Mouse (Mus musculus): ENCODE measurements around the gene Sgms1. TPM values are rescaled to one million over a fixed set of nuclear protein-coding genes. Genes with fewer than 3 reads are reported as not detected.
A peak's percentile ranks its signal among the peaks of the same experiment; 100 is the strongest.

Gene Sgms1
- total RNA-seq, 2 experiments from 2014 or later, result 55.3 to 63.9 TPM

DNA sequence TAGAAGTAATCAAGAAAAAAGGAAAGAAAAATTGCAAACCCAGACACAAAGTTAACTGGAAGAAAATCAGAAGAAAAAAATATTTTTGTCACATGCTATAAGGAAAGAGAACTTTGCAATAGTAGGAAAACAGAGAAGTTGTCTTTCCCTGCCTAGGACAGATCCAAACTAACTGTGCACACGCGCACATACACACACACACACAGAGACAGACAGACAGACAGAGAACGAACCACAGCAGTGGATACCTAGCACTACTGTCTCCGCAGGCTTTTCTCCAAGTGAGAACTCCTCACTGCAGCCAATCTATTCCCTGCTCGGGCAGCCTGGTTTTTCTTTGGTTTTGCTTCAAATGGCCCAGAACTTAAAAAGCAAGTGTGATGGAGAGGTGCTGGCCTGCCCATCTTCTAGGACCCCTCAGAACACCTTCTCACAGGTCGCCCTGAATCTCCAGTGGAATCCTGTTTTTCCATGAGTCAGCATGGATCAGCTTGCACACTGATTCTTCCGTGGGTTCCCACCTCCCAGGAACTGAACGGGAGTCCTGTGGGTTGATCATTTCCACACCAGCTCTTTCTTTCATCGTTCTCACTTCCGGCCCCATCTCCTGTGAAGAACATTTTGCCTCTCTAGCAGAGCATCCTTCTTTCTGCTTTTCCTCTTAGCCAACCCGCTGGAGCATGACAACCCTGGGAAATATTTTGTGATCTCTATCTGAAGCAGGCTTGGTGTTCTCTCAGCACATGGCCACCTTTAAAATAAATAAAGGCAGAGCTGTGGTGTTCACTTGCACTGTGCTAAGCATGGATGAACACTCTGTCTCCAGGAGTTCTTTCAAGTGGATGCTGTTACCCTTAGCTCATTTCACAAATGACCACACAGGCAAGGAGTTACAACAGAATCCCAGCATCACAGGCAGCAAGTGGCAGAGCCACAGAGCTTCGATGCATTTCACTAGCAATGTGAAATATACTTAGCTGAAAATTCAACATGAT is 96.4 kb downstream of the Sgms1 start:
- DNase-seq, result peak in 1 of 2 experiments; percentile 55

DNA sequence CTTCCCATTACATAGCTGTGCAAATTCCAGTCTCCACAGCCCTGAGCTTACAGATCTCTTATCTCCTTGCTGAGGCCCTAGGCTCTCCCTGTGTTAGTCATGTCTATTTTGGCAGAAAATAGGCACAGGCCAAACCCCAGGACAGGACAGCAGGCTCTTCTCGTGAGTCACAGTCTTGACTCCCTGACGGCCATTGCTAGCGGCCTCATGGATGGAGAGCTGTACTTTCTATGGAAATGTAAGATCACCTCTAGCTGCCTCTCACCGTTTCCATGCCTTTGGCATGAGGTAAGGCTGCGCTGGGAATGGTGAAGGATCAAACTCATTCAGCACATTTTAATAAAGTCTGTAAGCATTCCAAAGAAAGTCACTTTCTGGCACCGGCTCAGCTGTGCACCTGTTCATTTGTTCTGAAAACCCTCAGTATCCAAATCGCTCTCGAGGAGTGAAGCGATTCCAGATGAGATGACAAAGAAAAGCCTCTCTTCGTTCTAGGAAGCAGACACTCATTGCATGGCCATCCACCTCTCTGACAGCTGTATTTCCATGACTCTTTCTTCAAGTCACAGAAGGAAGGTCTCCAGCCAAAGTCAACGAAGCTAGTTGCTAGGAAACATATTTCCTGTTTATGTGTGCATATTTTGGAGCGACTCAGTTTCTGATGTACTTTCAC is 97.3 kb downstream of the Sgms1 start:
- peak; percentile 75 to 85 for DNase-seq

DNA sequence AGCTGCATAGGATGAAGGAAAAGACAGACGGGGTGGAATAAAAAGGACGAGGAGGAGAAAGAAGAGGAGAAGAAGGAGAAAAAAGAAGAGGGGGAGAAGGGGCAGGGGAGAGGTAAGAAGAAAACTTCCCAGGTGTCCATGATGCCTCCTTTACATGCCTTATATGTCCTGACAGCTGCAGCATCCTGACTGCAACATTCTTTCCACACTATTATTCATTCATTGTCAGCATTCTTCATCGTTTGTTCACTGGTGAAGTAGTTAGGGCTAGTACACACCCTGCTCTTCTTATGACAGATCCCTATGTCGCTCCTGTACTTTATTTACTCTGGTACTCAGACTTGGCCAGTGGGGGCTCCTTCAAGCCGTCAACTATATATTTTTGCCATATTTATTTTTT is 98.4 kb downstream of the Sgms1 start:
- DNase-seq, result no peak

DNA sequence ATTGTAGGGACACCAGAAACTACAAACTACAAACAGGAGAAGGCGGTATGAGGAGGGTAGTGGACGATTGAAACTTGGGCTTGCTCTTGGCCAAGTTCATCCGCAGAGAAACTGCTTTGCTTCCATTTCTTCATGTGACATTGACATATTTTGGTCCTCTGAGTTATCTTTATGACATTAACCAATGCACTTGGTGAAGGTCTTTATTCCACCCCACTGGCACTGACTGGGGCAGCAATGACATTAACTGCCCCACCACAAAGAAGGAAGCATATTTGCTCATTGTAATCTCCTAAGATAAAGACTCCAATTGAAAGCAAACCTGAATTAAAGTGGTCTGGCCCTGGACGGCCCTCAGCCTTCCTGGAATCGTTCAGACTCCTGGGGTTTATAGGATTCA is 100.6 kb downstream of the Sgms1 start:
- no peak for DNase-seq

DNA sequence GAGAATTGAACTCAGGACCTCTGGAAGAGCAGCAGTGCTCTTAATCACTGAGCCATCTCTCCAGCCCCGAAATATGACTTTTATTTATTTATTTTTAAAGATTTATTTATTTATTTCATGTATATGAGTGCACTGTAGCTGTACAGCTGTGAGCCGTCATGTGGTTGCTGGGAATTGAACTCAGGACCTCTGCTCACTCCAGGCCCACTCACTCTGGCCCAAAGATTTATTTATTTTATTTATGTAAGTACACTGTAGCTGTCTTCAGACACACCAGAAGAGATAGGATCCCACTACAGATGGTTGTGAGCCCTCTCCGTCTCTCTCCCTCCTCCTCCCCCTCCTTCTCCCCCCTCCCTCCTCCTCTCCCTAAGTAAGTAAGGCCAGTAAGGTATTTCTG is 101.7 kb downstream of the Sgms1 start:
- no peak for DNase-seq

DNA sequence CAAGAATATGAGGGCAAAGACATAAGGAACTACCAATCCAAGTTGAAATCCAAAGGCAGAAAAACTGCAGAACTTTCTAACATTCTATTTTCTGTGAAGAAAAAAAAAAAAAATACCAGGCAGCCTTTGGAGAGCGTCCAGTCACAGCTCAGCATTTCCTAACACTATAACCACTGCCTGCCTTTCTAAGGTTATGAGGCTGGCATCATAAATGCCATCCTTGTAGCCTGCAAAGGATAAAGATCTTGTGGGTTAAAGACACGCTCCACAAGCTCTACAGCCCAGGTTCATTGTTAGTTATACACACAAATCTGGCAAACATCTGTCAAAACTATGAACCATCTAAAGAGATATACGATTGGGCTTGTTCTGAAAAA is 104.1 kb downstream of the Sgms1 start:
- DNase-seq, result no peak

DNA sequence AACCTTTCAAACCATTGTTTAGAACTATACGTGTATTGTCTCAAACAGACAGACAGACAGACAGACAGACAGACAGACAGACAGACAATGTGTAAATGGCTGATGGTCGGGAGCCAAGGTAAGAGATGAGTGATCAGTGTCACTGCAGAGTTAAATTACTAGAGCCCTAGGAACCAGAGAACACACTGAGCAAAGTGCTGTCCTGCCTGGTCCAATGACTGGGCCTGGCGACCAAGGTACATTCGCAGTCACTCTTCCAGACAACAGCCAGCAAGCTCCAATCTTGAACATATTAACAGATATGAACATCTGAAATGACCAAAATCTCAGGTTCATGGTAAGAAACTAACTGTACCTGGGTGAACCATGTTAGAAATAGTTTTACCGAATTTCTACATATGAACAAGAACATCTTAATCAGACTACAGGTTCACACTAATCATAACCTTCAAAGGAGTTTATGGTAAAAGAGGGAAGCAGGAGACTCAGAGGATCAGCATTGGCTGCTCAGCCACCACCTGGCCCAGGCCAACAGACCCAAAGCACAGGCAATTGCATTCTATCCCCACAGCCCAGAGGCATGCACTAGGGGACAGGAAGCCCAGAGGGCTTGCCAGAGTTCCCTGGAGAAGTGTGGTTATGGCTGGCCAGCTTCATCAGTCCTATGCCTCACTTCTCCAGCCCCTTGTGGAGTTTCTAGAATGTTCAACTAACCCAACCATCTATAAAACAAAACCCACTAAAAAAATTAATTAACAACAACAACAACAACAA is 104.6 kb downstream of the Sgms1 start:
- no peak for DNase-seq

DNA sequence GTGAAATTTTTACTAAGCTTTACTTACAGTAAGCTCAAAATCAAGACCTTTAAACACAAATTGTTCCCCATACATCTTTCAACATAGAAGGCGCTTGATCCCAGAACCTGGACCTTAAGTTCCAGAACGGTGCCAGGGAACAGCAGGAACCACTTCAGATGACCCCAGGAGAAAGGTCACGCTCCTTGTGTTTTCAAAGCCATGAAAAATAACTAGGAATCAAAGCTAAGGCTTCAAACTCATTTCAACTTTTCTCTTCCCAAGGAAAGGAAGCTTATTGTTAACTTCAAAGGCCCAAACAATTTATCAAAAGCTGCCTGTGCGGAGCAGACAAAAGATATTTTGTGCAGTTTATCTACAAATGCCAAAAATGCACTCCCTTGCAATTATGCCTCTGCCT is 107.6 kb downstream of the Sgms1 start:
- no peak for DNase-seq

DNA sequence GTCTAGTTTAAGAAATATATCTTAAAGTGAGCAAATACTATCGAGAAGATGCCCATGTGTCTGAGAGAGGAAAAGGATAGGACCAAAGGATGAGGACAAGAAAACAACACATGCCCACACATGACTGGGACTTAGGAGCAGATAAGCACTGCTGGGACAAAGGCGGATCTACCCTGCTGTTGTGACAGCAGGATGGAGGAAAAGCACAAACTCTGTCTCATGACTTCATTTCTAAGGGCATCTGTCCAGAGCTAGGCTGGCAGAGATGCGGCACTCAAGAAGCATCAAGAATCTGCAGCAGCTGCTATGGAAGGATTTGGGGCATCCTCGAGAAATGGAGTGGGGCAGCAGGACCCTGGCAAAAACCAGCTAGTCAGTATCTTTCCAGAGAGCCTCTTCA is 109.1 kb downstream of the Sgms1 start:
- no peak for DNase-seq

DNA sequence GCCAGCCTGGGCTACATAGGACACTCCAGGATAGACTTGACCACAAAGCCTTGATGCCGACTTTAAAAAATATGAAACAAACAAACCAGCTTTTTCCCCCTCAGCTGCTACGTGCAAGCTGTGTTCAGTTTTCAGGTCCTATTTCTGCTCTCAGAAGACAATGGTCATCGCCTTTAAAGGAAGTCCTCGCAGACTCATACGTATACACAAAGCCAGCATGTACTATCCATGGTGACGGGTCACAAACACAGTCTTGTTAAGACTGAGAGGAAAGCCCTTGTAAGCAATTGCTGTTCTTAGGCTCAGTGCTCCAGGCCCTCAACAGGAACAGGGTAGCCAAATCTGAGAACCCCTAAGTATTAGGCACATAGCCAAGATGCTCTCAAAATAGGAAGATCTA is 110.1 kb downstream of the Sgms1 start:
- DNase-seq, result peak in 1 of 2 experiments; percentile 38

DNA sequence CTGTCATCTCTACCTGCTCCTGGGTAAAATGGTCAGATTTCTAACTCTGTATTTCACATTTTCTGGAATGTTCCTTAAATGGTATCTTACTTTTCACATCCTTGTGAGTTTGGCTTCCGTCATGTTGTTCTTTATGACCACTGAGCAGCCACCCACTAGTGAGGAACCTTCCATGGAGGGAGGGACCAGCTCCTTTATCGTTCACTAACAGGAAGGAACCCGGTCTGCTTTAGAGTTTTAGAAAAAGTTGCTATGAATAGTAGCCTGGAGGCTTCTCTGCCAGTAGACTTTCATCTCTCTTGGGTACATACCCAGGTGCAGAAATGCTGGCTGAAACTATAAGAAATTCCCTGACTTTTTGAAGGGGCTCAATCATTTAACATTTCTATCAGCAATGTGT is 111.6 kb downstream of the Sgms1 start:
- no peak for DNase-seq

DNA sequence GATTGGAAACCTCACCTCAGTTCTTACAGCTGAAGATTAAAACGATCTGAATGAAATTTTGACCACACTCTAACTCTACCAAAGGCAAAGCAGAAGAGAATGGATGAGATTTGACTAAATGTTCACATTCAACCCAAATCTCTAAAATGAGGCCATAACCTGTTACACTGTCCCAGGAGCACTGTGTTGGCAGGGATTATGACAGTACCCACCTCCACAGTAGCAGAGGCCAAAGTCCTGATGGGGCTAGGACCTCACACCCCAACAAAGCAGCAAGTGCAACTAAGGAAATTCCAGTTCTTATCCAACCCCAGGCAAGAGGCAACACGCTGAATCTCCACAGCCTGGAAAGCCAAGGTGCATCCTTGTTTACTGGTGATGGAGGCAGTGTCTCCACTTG is 112.2 kb downstream of the Sgms1 start:
- DNase-seq, result no peak

DNA sequence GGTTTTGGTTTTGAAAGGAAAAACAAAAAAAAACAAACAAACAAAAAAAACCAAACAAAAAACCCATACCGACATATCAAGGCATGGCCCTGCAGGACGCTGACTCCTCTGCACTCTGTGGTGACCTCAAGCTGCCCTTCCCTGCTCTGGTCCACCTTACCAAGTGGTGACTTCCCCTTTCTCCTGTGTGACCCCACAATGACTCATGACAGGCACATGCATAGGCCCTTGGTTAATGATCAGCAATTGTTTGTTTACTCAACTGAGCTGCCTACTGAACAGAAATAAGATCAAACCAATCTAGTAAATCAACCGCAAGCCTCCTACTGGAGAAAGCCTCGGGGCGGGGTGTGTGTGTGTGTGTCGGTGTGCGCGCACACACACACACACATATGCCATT is 112.7 kb downstream of the Sgms1 start:
- no peak for DNase-seq

DNA sequence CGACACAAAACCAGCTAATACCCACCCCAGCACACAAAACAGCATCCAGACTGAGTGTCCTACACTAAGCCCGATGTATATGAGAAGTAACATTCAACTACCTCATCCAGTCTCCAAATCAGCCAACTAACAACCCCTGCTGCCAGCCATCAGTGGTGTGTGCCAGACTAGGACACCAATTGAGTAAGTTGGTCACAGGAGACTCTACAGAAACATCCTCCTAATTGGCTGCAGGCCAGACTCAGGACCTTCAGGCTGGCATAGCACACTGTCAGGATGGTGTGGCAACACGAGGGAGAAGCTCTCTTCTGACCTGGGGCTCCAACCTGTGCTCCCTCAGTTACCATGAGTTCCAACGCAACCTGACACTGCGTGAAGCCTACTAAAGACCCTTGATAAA is 113.3 kb downstream of the Sgms1 start:
- DNase-seq, result no peak

DNA sequence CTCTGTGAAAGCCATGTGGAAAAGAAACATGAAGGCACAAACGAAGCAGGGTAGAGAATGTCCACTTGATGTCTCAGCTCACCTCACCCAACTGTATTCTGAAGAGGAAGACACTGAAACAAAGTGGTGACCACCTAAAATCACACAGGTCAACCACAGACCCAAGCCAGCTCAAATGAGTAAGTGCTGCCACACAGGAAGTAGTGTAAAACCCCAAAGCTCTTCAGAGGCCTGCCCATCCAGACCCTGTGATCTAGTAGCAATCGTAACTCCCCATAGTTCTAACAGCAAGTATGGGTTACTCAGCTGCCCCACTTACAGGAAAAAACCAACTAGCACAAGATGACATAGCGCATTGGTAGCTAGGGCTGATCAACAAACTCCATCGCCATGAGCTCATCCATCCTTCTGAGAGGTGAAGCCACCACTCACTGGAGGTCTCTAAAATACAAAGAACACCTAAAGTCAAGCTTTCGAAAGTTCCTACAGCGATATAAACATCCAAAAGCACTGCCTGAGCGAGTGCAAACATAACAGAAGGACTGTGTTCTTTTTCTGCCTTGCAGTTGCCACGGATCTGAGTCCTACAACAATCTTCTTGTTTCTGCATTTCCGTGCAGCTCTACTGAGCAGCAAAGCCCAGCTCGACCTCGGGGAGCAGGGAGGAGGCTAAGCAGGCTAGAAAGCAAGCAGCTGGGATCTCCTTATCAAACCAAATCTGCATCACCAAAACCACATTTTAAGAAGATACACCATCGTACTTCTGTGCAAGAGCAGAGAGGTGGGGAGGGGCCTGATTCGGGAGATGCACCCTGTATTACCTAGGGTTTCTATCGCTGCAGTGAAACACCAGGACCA is 114.2 kb downstream of the Sgms1 start:
- DNase-seq, result no peak

DNA sequence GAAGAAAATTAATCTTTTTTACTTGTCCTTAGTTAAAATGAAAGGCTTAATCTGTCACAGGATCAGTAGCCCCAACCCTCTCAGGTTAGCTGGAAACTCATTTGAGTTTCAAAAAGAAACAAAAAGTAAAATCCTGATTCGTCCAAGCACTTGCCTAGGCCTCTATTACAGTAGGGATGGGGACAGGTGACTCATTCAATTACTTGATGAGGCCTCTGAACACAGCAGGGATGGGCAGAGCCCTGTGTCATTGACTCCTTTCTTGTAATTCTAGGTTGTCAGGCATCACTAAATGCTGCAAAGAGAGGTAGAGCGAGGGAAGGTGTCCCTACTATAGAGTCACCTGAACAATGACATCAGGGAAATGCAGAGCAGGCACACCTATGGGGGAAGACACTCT is 115.4 kb downstream of the Sgms1 start:
- DNase-seq, result no peak

DNA sequence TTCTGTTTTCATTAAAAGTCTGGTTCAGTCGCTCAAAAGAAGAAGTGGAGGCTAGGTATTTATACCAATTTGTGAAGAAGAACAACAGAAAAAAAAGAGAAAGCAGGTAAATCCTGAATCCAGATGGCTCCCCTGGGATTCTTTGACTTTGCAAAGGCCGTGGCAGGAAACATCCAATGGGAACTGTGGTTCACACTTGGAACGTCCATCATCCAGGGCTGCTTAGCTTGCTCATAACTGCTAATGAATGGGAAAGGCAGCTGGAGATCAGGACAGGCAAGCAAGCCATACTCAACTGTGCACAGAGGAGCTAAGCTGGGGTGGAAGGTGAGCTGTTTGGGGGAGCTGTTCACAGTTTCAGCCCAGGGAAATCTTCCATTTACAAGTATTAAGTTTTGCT is 115.8 kb downstream of the Sgms1 start:
- peak in 1 of 2 experiments; percentile 45 for DNase-seq

DNA sequence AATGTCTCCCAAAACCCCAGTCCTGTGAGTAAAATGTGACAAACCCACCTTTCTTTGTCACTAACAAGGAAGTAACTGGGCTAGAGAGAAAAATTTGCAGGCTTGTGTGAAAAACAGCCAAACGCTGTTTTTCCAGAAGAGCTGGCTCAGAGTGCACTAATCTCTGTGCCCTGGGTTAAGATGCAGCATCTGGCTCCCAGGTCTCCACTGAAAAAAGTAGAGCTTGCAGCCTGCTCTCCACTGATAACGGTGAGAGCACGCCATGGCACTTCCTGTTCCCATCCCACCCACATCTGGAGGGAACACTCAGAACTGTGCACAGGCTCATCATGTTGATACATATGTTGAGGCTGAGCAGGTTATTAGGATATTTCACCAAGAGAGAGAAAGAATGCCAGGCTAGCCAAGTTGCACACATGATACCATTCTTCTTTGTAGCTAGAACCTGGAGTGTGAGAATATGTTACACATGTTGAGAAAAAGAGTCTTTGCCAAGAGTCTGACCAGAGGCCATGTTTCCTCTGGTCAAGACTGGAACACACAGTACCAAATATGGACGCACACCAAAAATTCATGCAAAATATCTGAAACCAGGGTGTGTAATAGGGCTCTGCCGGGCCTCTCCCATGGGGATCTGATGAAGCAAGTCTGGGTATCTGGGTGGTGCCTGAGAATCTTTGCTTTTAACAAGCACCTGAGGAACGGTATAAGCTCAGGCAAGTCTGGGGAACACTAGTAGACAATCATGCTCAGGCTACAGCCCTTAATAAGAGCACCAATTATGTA is 116.8 kb downstream of the Sgms1 start:
- peak in 1 of 2 experiments; percentile 49 for DNase-seq

DNA sequence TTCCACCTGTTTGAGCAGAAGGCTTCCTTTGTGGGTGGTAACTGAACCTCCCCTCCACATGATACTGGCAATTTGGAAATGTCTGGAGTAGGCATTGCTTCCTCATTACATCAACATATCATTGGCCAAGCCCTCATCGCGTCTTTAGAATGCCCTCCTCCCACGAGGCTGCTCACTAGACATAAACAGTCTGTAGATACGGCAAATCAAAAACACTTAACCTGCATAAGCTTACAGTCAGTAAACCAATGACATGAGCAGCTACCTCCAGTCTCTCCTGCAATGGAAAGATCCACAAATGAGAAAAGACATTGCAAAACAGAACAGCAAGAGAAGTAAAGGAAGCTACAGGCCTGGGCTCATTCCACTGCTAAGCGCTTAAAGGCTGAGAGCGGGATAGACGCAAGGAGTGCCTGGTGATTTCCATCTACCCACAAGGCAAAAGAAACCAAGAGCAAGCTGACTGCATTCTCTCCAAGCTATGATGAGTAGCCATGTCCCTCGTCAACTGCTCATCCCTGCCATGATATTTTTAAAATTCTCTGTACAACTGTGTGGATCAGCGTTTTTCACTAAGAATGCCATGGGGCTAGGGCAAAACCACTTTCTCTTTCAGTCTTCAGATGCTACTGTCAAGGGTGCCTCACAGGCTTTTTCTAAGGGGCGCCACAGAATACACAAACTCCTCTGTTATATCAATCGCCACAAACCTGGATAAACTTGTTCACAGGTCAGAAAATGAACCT is 117.9 kb downstream of the Sgms1 start:
- DNase-seq, result no peak

DNA sequence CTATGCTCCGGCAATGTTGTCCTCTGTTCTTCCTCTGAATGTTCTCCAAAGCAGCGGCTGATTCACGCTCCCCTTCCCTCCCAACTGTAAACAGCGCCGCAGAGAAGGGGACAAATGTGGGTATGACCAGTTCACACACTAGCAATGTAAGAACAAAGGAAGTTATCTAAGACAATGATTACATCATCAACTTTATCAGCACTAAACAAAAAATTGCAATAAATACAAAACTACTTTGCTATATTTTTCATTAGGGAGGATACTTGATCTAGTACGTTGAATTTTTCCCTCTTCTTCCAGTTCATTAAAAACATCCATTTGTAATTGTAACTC is 119.7 kb downstream of the Sgms1 start:
- DNase-seq, result peak in 1 of 2 experiments; percentile 53

Measured in heart, adult 18-20 months (tissue).